In the genomic region with DNA sequence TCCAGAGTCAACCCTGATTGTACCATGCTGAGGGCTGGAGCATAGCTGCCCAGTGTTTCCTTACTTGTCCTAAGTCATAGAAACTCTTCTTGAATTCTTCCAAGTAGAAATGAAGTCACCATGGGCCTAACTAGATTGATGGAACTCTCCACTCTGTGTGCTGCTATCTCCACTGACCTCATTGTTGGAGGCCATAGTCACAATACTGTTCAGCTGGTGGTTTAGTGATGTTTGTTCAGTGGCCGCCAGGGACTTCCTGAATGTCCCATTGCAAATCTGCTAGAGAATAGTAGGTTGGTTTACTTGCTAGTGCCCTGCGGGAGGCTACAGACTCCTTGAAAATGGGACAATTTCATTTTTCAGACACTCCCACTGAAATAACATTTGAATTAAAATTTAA, we compare ENCODE assay signal across 28 mouse cellular contexts.
"Had no signal": no experiment of that assay in that cellular context is flagged by ENCODE, and none has a peak within 500 bp of the region (broad histone marks: within the 10 kb centered on the region; RNA-seq: fewer than 3 reads in every experiment).

No protein-coding gene starts in this region.

- H3K4me1 ChIP-seq: hindbrain, embryonic 10.5 days; limb, embryonic 15.5 days had no signal

- H3K9me3 ChIP-seq: heart, embryonic 13.5 days; heart, embryonic 15.5 days; hindbrain, embryonic 10.5 days; hindbrain, embryonic 13.5 days; hindbrain, embryonic 15.5 days; kidney, embryonic 15.5 days; limb, embryonic 13.5 days; limb, embryonic 15.5 days; liver, embryonic 12.5 days had no signal

- H3K27ac ChIP-seq: gastrocnemius, adult 2 months; heart, adult 2 months; hindbrain, embryonic 10.5 days; hindbrain, embryonic 13.5 days; hindbrain, embryonic 15.5 days; hindbrain, postnatal 0 days; kidney, embryonic 15.5 days; kidney, postnatal 0 days; limb, embryonic 13.5 days; limb, embryonic 15.5 days; liver, embryonic 12.5 days; liver, embryonic 14.5 days had no signal

- ATAC-seq: hindbrain, postnatal 0 days; intestine, embryonic 16.5 days; liver, embryonic 12.5 days had no signal

- H3K36me3 ChIP-seq: heart, embryonic 15.5 days; hindbrain, embryonic 13.5 days; hindbrain, embryonic 15.5 days; limb, embryonic 13.5 days; limb, embryonic 15.5 days; liver, embryonic 12.5 days had no signal

- H3K4me3 ChIP-seq: gastrocnemius, adult 2 months; heart, adult 2 months; heart, embryonic 13.5 days; heart, embryonic 15.5 days; hindbrain, embryonic 10.5 days; hindbrain, embryonic 13.5 days; hindbrain, embryonic 15.5 days; kidney, embryonic 15.5 days; limb, embryonic 13.5 days; limb, embryonic 15.5 days; liver, embryonic 12.5 days had no signal

- DNase-seq: gastrocnemius, adult 2 months; gastrocnemius, postnatal 10 days; gastrocnemius, postnatal 25 days; heart, adult 2 months; heart, postnatal 14 days; heart, postnatal 4 days; kidney, adult 11 months; kidney, adult 2 months; kidney, adult 9 months; kidney, postnatal 14 days; kidney, postnatal 36 days; layer of hippocampus, adult 9-11 months; layer of hippocampus, postnatal 36 days; left cerebral cortex, postnatal 4 days had no signal

- H3K9ac ChIP-seq: heart, embryonic 13.5 days; heart, embryonic 15.5 days; hindbrain, embryonic 13.5 days; hindbrain, embryonic 15.5 days; kidney, embryonic 15.5 days; limb, embryonic 13.5 days; limb, embryonic 15.5 days; liver, embryonic 12.5 days; liver, embryonic 14.5 days had no signal

- H3K4me2 ChIP-seq: heart, embryonic 11.5 days; heart, embryonic 13.5 days; heart, embryonic 15.5 days; hindbrain, embryonic 13.5 days; hindbrain, embryonic 15.5 days; kidney, embryonic 15.5 days; limb, embryonic 13.5 days; limb, embryonic 15.5 days; liver, embryonic 12.5 days had no signal

- H3K27me3 ChIP-seq: heart, embryonic 13.5 days; heart, embryonic 15.5 days; hindbrain, embryonic 13.5 days; hindbrain, embryonic 15.5 days; kidney, embryonic 15.5 days; limb, embryonic 13.5 days; limb, embryonic 15.5 days; liver, embryonic 12.5 days had no signal
